Mouse (Mus musculus) kidney, adult 8-10 months (tissue): Measurements from ENCODE around the gene Rgr.

Experiments
- DNase-seq, 2 experiments: peaks; one replicate each; pipeline ENCODE4 v3.0.0; 2022

Gene Rgr

DNA sequence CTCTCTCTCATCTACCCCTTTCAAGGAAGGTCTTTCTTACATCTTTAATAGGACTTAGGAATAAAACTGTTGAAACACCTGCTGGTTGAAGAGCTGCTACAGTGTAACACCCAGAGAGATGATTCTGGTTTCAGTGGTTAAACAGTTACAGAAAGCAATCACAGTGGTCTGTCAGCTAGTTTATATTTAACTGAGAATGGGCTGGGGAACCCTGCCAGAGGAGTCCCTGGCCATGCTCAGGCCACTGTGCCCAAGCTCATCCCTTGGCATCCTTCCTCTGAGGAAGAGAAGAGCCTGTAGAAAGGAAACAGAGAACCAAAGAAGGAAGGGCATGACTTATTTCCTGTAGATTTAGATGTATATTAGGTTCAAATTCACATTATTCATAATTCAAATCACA lies 59.0 kb downstream of the Rgr start:
- DNase-seq = peak; percentile 85 to 88

DNA sequence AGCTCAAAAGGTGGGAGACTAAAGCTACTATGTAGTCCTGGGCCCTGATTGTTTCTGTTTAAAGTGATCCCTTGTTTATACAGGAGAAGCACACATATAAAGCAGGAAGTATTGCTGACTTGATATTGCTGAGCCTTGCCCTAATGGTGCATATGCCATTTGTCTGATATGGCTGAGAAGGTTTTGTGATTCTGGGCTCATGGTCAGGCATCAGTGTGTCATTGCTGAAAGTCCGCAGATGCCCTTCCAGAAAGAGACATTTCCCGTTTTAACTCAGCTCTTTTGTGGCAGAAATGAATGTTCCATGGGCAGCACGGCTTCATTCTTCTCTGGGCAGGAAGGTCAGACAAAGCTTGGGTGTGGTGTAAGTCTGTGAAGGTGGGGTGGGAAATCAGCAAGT lies 63.1 kb downstream of the Rgr start:
- DNase-seq = no peak
